In the genomic region with DNA sequence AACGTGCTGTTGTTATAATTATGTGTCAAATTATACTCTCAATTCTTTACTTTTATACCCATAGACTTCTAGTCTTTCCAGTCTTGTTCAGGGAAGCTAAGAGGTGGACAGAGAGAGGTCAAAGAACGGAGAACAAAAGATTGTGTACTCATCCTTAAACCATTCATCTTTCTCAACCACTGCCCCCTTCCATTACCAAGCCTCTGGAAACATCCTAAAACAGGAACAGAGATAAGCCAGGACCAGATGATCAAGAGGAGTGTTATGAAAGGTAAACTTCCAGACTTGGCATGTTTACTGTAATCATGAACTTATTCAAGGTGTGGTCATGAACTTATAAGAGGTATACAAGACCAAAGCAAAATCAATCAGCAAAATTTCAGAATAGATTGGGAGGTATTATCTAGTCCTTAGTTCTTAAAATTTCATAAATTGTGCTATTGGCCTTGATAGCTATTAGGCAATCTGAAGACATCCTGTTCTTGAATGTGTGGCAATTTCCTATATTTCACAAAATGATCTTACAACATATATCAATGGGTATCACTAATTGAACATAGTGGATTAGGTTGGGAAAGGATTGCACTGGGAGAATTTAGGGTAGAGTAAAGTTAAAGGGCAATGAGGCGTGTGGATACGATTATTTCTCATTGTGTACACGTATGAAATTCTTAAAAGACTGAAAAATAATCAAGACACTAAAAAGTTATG, we compare ENCODE assay signal across 11 mouse cellular contexts.
"Had no signal": no experiment of that assay in that cellular context is flagged by ENCODE, and none has a peak within 500 bp of the region (broad histone marks: within the 10 kb centered on the region; RNA-seq: fewer than 3 reads in every experiment).

No protein-coding gene starts in this region.

- DNase-seq: liver, postnatal 0 days; lung, adult 2 months; lung, postnatal 14 days; lung, postnatal 36 days; right cerebral cortex, postnatal 14 days; thymus, adult 18-20 months; thymus, postnatal 14 days; thymus, postnatal 36 days had no signal

- ATAC-seq: liver, postnatal 0 days; lung, postnatal 0 days; midbrain, embryonic 13.5 days; midbrain, embryonic 15.5 days had no signal
